Mouse (Mus musculus): Measurements from ENCODE around the gene Gm11077. TPM values are rescaled to one million over a fixed set of nuclear protein-coding genes. Genes with fewer than 3 reads are reported as not detected.

Gm11077 gene
- polyA plus RNA-seq, 1 experiment, result not detected

DNA sequence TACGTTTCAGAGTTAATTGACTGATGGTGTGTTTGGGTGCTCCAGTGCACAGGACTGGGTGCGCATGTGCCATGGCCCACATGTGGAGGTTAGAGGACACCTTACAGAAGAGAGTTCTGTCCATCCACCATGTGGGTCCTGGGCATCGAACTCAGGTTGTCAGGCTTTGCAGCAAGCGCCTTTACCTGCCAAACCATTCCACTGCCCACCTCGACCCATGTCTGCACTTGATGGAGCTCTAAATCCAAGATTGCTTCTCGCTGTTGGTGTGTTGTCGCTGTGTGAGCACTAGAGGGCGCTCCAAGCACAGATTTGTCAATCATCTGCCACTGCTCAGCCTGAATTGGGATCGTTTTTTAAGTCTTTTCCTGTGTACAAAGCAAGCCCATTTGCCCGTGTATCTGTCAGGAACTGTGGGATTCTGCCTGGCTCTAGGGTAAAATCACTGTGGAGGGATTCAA, 14.1 kb upstream of the Gm11077 start:
- H3K27me3 ChIP-seq (ENCODE audit: control insufficient read depth, insufficient read depth, low read length), result no peaks in the 10 kb centered on the region
- H3K27ac ChIP-seq (ENCODE audit: insufficient read depth, low read length), result no peak overlapping the region
- H3K4me1 ChIP-seq (ENCODE audit: control insufficient read depth, insufficient read depth, low read length), result no peaks in the 10 kb centered on the region
- TF ChIP-seq CTCF (IDR thresholded peaks at IDR 0.05; ENCODE audit: borderline replicate concordance, insufficient read depth, low read depth, low read length), result peak; percentile 96
- no peak for TF ChIP-seq POLR2A (IDR thresholded peaks at IDR 0.05; ENCODE audit: borderline replicate concordance, insufficient read depth, low read length)
- DNase-seq, result peak; percentile 74 to 80
- H3K4me3 ChIP-seq (replicated peaks; ENCODE audit: insufficient read depth, low read depth, low read length), result no peak overlapping the region
- 16% methylated on average over 10 of the region's 10 CpGs for WGBS

DNA sequence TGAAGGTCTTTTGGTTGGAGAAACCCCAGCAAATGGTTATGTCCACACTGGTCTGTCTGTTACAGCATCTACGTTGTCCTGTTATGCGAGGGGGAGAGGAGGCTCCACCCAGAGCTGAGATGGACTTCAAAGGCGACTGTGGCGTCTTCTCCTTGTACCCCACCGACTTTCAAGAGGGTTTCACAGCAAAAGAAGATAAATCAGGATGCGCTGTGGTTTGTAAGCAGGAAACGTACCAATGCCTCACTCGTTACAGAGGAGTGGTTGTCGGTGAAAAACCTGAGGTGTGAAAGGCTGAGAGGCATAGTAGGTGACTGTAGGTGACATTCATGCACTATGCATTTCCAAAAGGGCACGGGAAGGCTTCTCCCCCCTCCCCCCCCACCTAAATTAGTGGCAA, 7.0 kb upstream of the Gm11077 start:
- no peaks in the 10 kb centered on the region for H3K4me1 ChIP-seq (ENCODE audit: control insufficient read depth, insufficient read depth, low read length)
- 81% methylated on average over 10 of the region's 10 CpGs for WGBS
- H3K27ac ChIP-seq (ENCODE audit: insufficient read depth, low read length), result no peak overlapping the region
- TF ChIP-seq CTCF (IDR thresholded peaks at IDR 0.05; ENCODE audit: borderline replicate concordance, insufficient read depth, low read depth, low read length) (no peak), POLR2A (IDR thresholded peaks at IDR 0.05; ENCODE audit: borderline replicate concordance, insufficient read depth, low read length) (no peak)
- no peak for DNase-seq
- H3K4me3 ChIP-seq (replicated peaks; ENCODE audit: insufficient read depth, low read depth, low read length), result no peak overlapping the region
- H3K27me3 ChIP-seq (ENCODE audit: control insufficient read depth, insufficient read depth, low read length), result no peaks in the 10 kb centered on the region

DNA sequence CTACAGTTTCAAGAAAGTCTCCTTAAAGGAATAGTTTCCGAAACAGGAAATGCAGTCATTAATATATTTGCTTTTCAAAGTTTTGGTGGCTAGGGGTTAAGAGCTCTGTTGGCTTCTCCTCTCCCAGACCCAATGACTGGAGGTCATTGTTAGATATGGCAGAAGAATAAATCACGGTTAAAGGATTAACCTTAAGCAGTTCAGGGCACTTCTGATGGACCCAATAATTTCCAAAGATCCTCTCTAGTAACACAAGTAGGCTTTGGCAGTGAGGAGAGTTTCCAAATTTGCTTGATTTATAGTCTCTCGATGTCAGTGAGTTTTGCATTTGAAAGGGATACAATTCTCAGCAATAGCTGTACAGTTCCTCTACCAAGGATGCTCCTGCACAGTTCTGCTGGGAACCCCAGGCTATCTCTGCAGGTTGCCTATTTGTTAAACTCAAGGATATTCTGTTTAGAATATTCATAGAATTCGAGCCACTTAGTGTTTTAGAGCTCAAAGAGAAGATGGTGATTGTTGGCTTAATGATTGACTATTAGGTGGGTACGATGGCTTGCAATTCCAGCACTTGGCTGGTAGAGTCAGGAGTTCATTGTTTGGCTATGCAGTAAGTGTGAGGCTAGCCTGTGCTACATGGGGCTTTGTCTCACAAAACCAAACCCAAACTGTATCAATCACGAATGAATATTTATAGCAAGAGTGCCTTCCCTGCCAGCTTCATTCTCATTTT, 1.8 kb downstream of the Gm11077 start:
- no peak for DNase-seq
- Histone ChIP-seq H3K27ac (ENCODE audit: insufficient read depth, low read length) (no peak overlapping the region), H3K4me3 (replicated peaks; ENCODE audit: insufficient read depth, low read depth, low read length) (no peak overlapping the region), H3K27me3 (ENCODE audit: control insufficient read depth, insufficient read depth, low read length) (no peaks in the 10 kb centered on the region), H3K4me1 (ENCODE audit: control insufficient read depth, insufficient read depth, low read length) (no peaks in the 10 kb centered on the region; the same call in 1 of the 2 replicates)
- TF ChIP-seq POLR2A (IDR thresholded peaks at IDR 0.05; ENCODE audit: borderline replicate concordance, insufficient read depth, low read length) (no peak), CTCF (IDR thresholded peaks at IDR 0.05; ENCODE audit: borderline replicate concordance, insufficient read depth, low read depth, low read length) (no peak)
- WGBS, result 47% methylated on average over 6 of the region's 6 CpGs

DNA sequence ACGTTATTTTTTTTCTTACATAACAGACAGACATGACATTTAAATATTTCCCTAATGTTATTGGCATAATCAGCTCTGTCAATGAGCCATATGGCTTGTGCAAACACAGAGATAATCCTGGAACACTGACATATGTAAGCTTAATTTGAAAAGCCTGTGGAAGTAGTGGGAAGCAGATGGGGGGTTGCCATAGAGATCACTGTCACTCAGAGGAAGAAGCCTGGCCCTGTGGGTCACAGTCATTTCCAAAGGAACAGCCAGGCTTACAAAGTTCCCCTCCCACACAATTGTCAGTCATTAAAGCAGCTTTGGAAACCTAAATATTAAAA, 2.3 kb downstream of the Gm11077 start:
- WGBS, result 12% methylated on average over 1 of the region's 1 CpGs
- TF ChIP-seq CTCF (IDR thresholded peaks at IDR 0.05; ENCODE audit: borderline replicate concordance, insufficient read depth, low read depth, low read length) (no peak), POLR2A (IDR thresholded peaks at IDR 0.05; ENCODE audit: borderline replicate concordance, insufficient read depth, low read length) (no peak)
- peak in 1 of 2 experiments; percentile 79 for DNase-seq
- Histone ChIP-seq H3K27me3 (ENCODE audit: control insufficient read depth, insufficient read depth, low read length) (no peaks in the 10 kb centered on the region), H3K4me1 (ENCODE audit: control insufficient read depth, insufficient read depth, low read length) (no peaks in the 10 kb centered on the region; the same call in 1 of the 2 replicates), H3K4me3 (replicated peaks; ENCODE audit: insufficient read depth, low read depth, low read length) (no peak overlapping the region), H3K27ac (ENCODE audit: insufficient read depth, low read length) (no peak overlapping the region)

DNA sequence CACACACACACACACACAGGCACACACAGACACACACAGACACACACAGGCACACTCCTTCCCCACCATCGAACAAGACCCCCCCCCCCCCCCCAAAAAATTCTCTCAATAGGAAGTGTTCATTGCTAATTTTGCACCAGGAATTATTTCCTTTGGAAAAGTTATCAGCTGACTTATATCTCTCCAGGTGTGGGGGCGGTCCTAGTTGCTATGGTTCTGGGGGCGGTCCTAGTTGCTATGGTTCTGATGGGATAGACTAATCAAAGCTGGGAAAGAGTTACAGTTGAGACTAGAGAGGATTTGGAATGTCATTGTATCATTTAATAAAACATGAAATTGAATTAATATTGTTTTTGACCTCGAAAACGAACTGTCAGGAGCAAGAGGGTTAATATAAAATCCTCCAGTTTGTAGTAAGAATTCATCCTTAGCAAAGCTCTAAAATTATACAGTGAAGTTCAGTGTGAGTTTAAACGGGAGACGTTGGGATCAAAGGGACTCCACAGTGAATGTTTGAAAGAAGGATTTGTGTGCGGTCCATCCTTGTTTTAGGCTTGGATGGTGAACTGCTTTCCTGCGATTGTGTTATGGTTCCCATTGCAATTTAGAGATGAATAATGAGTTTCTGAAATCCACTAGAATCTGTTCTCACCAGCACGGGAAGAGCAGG, 4.0 kb downstream of the Gm11077 start:
- H3K27me3 ChIP-seq (ENCODE audit: control insufficient read depth, insufficient read depth, low read length), result no peaks in the 10 kb centered on the region
- DNase-seq, result no peak
- H3K4me3 ChIP-seq (replicated peaks; ENCODE audit: insufficient read depth, low read depth, low read length), result no peak overlapping the region
- no peak for TF ChIP-seq POLR2A (IDR thresholded peaks at IDR 0.05; ENCODE audit: borderline replicate concordance, insufficient read depth, low read length)
- no peak for TF ChIP-seq CTCF (IDR thresholded peaks at IDR 0.05; ENCODE audit: borderline replicate concordance, insufficient read depth, low read depth, low read length)
- H3K4me1 ChIP-seq (ENCODE audit: control insufficient read depth, insufficient read depth, low read length), result no peaks in the 10 kb centered on the region; the same call in 1 of the 2 replicates
- WGBS, result 52% methylated on average over 10 of the region's 10 CpGs
- H3K27ac ChIP-seq (ENCODE audit: insufficient read depth, low read length), result no peak overlapping the region

DNA sequence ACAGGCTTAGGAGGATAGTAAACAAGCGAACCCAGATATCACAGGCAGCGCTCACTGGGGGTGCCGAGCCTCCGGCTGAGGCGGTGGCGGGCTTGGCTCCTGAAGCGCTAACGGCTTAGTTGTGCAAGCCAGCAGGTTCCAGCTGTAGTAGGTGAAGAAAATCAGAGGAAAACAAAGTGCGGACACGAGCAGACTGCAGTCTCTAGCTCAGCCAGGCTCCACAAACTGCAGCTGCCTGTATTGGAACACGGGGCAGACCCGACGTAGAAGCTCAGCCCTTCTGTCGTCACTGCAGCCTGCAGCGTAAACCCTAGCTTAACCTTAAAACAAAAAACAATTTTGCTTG, 4.5 kb downstream of the Gm11077 start:
- peak overlapping the region; percentile 13 for H3K4me3 ChIP-seq (replicated peaks; ENCODE audit: insufficient read depth, low read depth, low read length)
- peak in 1 of 2 experiments; percentile 30 for DNase-seq
- 13% methylated on average over 15 of the region's 15 CpGs for WGBS
- no peak overlapping the region for H3K27ac ChIP-seq (ENCODE audit: insufficient read depth, low read length)
- TF ChIP-seq CTCF (IDR thresholded peaks at IDR 0.05; ENCODE audit: borderline replicate concordance, insufficient read depth, low read depth, low read length), result no peak
- no peak for TF ChIP-seq POLR2A (IDR thresholded peaks at IDR 0.05; ENCODE audit: borderline replicate concordance, insufficient read depth, low read length)
- no peaks in the 10 kb centered on the region for H3K27me3 ChIP-seq (ENCODE audit: control insufficient read depth, insufficient read depth, low read length)
- H3K4me1 ChIP-seq (ENCODE audit: control insufficient read depth, insufficient read depth, low read length), result no peaks in the 10 kb centered on the region; the same call in 1 of the 2 replicates

DNA sequence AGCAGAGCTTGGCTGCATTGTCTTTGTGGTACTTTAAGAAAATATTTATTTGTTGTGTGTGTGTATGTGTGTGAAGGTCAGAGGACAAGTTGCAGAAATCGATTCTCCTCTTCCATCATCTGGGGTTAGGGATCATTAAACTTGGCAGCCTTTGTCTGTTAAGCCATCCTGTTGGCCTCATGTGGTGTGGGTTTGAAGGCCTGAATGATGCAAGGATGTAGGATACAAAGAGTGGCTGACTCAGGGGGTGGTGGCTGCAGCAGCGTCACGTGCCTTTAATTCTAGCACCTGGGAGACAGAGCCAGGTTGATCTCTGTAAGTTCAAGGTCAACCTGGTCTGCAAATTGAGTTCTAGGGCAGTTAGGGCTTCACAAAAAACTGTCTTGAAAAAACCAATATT, 16.5 kb downstream of the Gm11077 start:
- no peak for TF ChIP-seq POLR2A (IDR thresholded peaks at IDR 0.05; ENCODE audit: borderline replicate concordance, insufficient read depth, low read length)
- WGBS, result 68% methylated on average over 3 of the region's 3 CpGs
- H3K4me3 ChIP-seq (replicated peaks; ENCODE audit: insufficient read depth, low read depth, low read length), result no peak overlapping the region
- no peaks in the 10 kb centered on the region; the same call in 1 of the 2 replicates for H3K27me3 ChIP-seq (ENCODE audit: control insufficient read depth, insufficient read depth, low read length)
- H3K27ac ChIP-seq (ENCODE audit: insufficient read depth, low read length), result no peak overlapping the region
- H3K4me1 ChIP-seq (ENCODE audit: control insufficient read depth, insufficient read depth, low read length), result no peaks in the 10 kb centered on the region
- DNase-seq, result no peak

DNA sequence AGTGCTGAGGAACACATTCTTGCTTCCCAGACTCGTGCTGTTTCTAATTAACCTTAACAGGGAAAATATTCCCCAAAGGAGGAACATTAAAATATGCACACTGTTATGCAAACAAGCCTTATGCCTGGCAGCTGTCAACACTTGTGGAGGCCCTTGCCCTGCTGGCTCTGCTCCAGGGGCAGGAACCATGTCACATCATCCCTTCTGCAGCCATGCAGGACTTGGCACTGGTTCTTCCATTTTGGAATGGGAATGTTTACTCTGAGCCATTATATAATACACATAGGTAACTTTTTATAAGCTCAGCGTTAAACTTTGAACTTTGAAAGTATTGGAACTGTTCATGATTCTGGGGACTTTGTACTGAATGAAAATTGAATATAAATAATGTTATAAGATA, 18.5 kb downstream of the Gm11077 start:
- Histone ChIP-seq H3K4me3 (replicated peaks; ENCODE audit: insufficient read depth, low read depth, low read length) (no peak overlapping the region), H3K4me1 (ENCODE audit: control insufficient read depth, insufficient read depth, low read length) (no peaks in the 10 kb centered on the region), H3K27me3 (ENCODE audit: control insufficient read depth, insufficient read depth, low read length) (no peaks in the 10 kb centered on the region; the same call in 1 of the 2 replicates), H3K27ac (ENCODE audit: insufficient read depth, low read length) (no peak overlapping the region)
- no peak for DNase-seq
- 55% methylated on average over 2 of the region's 2 CpGs for WGBS
- TF ChIP-seq POLR2A (IDR thresholded peaks at IDR 0.05; ENCODE audit: borderline replicate concordance, insufficient read depth, low read length), result no peak
- no peak for TF ChIP-seq CTCF (IDR thresholded peaks at IDR 0.05; ENCODE audit: borderline replicate concordance, insufficient read depth, low read depth, low read length)

Data from cerebellum, adult 2 months (tissue).